Mouse (Mus musculus) kidney, postnatal 36 days (tissue): ENCODE measurements around the gene Rpl26.

Experiments used
- DNase-seq, 2 experiments: peaks; one replicate each; pipeline ENCODE4 v3.0.0; 2021 to 2022; ENCODE audit warnings: mixed read lengths in 2 of 2

The Rpl26 gene

DNA sequence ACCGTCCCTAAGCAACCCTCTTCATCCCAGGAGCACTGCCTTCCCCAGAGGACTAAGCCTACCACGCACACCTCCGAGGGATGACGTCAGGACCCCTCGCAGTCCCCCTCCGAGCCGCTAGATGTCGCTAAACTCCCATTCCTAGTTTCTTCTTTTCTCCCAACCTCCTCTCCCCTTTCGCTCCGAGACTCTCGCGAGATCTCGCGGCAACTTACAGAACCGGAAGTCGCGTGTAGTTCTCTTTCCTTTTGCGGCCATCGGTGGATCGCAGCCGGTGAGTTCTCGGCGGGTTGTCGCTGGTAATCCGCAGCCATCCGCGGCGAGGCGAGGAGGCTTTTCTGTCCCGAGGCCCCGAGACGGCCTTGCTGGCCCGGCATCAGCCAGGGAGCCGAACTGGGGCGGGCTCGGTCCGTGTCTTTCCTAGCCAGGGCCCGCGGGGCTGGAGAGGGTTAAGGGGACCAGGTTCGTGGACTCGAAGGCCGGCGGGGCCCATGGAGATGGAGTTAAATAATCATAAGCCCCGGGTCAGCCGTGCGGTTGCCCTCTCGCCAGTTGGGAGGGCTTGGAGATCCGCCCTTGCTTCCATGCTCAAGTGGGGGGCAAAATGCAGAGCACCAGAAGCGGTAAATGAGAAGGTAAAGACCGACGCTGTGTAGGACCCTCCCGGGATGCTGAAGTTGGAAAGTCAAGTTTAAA is at the start of gene Rpl26:
Gene Rpl26, plus strand, starts transcription at position 233 of the 696 bp plus-strand sequence.
- DNase-seq = peak; percentile 99

DNA sequence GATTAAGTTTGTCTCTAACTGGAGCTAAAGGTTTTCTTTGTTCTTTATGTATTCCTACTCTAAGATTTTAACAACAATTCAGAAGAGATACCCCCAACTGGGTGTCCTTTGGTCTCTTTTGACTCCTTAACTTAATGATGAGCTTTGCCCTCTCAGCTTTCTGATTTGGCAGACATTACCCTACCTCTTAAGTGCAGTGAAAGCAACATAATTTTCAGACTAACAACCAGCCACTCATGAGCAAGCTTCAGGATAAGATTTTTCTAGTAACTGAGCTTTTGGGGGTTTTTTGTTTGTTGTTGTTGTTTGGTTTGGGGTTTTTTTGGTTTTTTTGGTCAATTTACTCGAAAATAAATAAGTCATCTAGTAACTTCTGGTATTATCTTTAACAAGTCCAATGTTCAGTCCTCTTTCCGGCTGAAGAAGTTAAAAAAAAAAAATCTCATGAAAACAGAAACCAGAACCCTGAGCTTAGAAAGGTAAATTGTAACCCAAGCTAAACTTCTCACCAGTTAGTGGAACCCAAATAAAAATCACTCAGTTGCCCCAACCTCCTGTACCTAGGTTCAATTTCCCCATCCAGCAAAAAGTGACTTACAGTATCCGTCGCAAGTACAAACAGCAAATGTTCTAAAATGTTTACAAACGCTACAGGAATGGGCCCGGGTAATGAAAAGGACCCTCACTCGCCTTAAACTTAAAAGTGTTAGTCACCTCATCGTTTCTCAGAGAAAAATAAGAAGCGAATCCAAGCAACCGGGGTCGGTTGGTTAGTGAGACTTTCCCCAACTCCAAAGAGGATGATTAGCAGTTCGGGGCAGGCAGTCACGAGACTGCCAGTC is 49.5 kb upstream of the Rpl26 start:
- peak in 1 of 2 experiments; percentile 57 for DNase-seq

DNA sequence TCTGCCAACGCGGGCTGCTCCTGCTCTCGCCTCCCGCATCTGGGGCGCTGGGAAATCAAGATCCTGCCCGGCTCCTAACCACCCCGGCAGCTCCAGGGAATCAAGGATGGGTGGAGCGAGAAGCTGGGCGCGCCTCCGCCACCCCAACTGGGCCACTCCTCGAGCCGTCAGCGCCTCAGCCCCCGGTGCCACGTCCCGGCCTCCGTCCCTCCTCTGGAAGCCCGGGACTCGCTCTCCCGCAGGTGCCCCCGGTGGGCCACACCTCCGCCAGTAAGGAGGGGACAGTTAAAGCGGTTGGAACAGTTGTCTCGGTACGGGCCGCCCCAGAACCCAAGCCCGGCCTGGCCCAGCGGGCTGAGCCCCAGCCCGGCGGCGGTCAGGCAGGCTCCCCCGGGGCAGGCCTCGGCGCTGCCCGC is 48.9 kb upstream of the Rpl26 start:
- peak; percentile 71 to 76 for DNase-seq

DNA sequence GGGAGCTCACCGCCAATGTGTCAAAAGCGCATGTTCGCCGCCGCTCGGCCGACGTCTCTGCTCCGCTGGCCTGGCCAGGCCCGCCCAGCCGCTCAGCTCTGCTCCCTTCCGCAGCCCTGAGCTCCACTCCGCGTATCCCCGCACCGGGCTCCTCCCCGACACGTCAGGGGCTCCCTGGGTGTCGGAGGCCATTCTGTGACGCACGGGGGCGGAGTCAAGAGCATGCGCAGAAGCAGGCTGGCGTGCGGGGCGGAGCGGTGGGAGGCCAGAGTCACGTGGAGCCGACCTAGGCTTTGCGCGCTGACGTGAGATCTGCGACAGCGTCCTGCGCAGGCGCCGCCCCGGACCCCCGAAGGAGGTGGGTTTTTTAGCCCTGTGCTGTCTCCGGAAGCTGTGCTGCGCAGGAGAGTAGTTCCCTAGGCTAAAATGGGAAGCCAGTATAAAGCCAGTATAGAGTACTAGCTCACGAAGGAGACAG is 48.4 kb upstream of the Rpl26 start:
- DNase-seq = peak; percentile 99

DNA sequence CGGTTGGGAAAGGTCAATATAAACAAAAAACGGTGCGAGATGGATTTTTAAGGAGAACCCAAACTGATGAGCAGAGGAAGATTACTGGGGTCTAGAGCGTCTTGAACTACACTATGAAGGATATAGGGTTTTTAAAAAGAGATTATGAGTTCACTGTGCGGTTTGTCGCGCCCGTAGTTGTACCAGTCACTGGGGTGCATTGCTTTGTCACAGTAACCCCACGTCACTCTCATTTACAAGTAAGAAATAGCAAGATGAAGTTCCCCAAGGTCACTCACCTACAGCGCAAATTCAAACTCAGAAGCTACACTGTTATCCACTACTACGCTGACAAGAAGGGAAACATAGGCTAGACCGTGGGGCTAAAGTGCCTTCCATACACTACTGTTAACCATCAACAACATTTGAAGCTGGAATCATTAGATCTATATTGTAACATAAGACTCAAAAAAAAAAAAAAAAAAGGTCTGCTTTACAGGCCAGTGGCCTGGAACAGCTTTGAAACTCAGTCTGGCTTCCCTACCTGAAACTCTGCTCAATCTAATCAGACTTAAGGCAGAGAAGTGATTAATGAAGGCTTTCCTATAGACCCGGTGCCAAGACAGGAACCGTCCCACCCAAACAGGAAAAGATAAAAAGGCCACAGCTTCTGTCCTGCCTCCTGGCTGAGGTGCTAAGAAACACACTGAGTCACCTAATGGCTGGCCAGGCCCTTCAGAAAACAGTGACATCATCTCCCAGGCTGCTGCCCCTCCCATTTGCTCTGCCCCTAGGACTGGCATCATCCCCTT is 47.6 kb upstream of the Rpl26 start:
- peak; percentile 68 to 83 for DNase-seq

DNA sequence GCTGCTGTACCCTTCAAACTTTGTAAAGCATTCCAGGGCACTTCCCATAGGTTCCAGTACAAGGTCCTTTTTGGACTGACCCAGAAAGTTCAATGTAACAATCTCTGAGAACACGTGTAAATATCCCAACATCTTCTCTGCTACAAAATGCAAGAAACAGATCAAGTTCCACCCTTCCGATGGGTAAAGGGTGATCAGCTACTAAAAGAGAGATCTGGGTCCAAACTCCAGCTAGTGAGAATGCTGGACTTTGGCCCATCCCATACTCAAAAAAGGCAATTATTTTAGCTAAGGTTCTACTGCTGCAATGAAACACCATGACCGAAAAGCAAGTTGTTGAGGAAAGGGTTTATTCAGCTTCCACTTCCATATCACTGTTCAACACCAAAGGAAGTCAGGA is 46.8 kb upstream of the Rpl26 start:
- peak in 1 of 2 experiments; percentile 38 for DNase-seq

DNA sequence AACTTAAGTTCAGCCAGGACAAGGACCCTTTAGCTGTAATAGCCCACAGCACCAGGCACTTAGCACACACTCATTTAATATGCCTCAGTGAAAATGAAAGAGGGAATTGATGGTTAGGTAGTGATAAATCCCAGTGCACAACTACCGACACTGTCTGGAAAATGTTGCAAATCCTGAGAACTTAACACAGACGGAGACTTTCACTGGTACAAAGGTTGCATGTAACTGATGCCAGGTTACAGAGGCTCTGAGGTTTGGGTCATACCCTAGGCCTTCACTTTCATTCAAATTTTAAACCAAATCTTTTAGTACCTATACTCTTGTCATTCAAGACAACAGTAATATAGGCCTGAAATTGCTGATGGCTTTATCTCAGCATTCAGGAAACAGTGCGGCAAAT is 44.1 kb upstream of the Rpl26 start:
- no peak for DNase-seq

DNA sequence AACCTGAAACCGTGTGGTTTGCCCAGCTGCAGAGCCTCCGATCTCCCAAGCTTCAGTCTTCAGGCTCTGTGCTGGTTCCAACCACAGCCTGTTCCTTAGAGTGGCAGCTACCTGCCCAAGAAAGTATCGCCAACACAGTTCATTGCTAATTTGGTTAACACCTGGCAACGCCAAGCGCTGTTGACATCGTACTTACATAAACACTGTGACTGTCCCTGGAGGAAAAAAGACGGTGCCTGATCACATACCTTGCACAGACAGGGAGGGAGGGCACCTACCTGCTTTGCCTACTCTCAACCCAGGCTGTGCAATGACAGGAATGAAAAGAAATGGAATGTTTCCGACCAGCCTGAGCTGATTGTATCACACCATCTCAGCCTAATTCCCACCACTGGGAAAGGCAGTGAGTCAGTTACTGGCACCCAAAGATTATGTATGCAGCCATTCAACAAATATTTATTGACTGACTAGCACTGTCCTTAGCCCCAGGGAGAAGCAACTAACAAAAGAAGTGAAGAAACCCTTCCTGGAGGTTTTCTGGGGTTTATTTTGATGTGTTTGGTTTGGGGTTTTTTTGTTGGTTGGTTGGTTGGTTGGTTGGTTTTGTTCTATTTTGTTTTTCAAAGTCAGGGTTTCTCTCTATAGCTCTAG is 41.3 kb upstream of the Rpl26 start:
- DNase-seq = no peak

DNA sequence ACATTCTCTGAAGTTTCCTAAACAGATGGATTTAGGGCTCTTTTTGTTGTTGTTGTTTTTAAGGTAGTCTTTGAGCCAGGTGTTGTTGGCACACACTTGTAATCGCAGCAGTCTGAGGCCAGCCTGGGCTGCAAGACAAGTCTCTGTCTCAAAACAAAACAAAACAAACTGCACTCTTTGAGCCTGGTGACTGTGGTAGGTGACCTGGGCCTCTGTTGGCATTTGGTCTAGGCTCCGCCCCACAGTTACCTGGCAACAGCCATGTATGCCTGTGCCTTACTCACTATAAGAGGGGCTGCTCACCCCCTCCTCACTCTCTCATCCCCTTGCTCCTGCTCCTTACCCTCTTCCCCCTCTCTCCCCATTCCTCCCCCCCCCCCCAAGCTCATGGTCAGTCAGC is 39.1 kb upstream of the Rpl26 start:
- peak in 1 of 2 experiments; percentile 60 for DNase-seq

DNA sequence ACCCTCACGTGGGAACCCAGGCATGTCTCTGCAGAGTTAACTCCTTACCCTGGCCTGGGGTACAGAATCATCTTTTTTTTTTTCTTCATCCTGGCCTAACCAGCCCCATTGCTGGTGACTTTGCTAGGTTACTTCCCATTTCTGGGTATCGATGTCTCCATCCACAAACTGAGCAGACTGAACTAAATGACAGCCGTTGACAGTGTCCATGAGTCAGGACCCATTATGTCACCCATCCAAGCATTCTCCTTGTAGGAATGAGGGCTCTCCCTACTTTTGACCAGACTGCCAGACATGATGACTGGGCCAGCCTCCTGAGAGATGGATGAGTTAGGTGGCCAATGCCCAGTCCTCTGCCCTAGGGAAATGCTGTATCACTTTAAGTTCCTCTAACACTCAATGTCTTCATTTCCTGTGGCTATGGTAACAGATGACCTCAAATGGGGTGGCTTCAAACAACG is 37.7 kb upstream of the Rpl26 start:
- no peak for DNase-seq

DNA sequence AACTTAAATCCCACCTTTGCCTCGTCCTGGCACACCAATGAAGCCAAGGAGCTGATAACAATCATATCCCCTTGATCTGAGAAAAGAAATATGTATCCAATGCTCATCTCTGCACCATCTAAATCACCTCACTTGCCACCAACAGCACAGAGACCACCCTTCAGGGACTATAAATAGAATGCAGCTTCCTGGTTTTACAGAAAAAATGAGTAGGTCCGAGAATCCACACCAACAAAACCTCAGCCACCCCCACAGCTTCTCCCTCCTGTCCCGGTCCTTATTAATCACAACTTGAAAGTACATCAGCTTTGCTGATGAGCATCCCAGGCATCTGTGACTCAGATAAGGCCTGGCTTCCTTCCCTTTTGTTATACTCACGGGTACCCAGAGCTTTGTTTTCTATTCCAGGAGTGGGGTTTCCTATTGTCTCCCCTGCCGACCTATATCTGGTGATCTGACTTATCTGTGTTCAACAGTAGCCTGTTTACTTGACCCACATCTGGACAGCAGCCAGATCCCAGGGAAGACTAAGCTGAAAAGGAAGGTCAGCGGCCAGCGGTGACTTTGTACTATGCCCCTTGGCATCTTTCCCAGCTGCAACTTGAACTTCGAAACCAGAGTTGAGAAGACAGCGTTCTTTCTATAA is 36.7 kb upstream of the Rpl26 start:
- peak; percentile 98 to 99 for DNase-seq

DNA sequence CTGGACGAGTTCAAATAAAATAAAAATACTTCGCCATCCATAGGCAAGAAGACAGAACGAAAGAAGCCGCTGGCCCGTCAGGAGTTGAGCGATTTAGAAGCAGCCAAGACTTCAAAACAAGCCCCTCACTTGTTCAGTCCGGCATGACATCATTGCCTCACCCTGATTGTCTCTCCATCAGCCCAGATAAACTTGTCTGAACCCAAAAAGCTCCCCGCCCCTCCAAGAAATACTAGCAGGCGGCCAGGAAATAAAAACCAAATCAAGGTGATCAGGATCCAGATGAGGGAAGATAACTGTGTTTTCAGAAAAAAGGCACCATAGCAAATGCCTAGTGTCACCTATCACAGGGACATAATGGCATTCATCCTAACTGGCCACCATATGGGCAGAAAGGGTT is 30.1 kb upstream of the Rpl26 start:
- no peak for DNase-seq

DNA sequence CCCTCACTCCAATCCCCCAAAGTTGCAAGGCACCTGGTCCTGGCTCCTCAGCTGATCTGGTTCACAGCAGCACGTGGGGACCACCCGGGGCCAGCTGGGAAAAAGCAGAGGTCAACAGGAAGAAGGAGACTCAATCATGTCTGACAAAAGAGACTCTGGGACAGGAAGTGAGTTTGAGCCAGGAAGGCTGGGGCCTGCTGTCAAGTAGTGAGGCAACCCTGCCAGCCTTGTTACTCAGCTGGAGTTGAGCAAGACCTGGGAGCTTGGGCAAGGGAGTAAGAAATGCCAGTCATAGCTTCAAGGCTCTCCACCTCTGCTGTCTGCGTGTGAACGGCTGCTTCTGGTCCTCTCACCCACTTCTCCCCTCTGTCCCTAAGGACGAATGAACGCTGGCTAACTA is 29.6 kb upstream of the Rpl26 start, which contains the start of gene Ndel1:
Gene Ndel1, minus strand, starts transcription at position 111 of the 400 bp plus-strand sequence.
- DNase-seq = peak; percentile 69 to 80

DNA sequence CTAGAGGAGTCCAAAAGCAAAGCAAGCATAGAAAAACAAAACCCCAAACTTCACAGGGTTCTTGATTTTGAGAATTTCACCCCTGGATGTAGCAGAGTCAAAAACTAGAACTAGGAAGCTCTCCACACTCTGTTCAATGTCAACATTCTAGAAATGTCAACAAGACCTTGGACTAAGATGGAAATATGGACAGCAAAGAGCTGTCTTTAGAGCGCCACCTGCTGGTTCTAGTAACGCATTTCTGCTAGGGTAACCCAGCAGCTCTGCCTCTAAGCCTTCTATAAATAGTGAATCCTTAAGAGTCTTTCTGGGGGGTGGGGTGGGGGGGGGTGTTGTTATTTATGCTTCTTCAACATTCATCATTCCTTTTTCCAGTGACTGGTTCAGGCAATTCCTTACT is 26.5 kb upstream of the Rpl26 start:
- peak; percentile 76 to 86 for DNase-seq

DNA sequence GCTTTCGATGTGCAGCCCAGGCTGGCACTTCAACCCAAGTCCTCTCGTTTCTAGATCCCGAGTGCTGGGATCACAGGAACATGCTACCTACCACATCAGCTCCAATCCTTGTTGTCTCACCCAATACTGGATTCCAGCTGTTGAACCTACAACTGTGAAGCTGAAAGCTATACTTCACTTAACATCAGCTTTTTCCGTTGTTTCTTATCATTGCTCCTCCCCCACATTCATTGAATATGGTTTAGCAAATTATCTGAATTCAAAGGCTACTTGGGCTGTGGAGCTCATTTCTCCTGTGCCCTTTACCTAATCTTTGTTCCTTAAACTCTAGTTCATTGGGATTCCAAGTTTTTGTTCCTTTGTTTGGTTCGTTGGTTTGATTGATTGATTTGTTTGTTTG is 22.6 kb upstream of the Rpl26 start:
- DNase-seq = no peak

DNA sequence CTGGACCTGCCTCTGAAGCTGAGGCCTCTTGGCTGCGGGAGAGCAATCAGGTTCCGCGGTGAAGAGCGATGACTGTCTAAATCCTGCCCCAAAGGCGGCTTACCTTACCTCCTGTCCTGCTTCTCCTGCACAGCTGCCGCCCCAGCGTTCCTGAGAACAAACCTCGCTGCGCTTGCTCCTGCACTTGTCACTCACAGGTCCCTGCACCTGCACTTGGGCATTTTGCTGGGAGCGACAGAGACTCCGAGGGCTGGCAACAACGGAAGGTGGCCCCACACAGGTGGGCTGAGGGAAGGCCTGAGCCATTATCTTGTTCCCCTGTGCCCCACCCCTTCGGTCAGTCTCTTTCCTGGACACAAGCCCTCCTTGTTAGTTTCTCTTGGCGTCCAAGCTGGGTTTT is 19.3 kb upstream of the Rpl26 start:
- DNase-seq = no peak

DNA sequence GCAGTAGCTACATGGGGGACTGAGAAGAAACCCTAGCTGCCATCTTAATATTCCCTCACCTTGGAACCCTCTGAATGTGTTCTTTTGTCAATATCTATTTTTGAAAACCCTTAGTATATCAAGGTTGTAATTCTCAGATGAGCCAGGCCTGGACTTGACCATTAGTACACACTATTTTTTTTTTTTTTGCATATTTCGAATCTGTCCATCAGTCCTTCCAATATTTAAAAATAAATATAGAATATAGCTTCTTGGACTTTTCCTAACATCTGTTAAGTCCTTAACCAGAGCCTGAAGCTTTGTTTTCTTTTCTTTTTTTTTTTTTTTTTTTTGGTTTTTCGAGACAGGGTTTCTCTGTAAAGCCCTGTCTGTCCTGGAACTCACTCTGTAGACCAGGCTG is 17.5 kb upstream of the Rpl26 start:
- no peak for DNase-seq

DNA sequence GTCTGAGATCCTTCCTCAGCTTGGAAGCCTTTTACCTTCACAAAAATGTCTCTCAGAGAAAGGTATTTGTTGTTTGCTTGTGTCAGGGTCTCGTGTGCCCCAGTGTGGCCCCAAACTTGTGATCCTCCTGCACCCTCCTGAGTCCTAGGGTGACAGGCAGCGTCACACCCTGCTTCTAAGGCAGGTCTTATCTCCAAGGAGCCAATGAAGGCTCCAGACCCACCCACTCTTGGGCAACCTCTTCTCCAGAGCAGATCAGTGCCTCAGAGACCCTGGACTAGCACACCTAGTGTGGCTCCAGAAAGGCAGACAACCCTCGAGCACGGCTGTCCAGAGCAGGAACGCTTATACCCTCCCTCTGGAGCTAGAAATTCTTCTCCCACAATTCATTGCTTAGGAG is 17.0 kb upstream of the Rpl26 start:
- no peak for DNase-seq

DNA sequence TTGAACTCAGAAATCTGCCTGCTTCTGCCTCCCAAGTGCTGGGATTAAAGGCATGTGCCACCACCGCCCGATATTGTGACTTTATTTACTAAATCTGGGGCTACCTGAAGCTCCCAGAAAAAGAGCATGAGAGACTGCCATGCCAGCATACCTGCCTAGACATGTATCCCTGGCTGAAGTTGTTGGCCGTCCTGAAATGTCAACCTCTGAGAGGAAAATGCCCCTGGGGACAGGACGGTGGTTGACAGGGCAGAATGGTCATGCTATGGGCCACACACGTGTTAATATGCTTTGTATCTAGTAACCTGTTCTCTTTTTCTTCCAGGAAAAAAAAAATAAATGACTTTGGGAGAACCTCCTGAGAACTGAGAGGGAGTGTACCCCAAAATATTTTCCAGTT is 15.3 kb upstream of the Rpl26 start:
- no peak for DNase-seq

DNA sequence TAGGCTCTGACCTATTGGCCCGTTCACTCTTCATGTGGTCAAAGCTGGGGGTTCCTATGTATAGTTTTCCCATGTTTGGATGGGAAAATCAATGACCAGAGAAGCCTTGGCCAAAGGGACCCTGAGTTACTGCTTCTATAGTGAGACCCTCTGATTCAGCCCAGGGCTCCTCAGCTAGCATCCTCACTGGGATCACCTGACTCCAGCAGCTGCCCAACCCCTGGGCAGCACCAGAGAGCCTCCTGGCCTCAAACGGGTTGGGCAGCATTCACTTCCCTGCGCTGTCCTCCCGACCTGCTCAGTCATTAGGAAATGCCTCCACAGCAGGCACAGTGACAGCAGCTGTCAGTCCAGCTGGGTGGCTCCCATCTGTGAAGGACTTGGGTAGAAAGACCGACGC is 13.1 kb upstream of the Rpl26 start, which contains the start of gene Rnf222:
Gene Rnf222, plus strand, starts transcription at position 301 of the 400 bp plus-strand sequence.
- no peak for DNase-seq

DNA sequence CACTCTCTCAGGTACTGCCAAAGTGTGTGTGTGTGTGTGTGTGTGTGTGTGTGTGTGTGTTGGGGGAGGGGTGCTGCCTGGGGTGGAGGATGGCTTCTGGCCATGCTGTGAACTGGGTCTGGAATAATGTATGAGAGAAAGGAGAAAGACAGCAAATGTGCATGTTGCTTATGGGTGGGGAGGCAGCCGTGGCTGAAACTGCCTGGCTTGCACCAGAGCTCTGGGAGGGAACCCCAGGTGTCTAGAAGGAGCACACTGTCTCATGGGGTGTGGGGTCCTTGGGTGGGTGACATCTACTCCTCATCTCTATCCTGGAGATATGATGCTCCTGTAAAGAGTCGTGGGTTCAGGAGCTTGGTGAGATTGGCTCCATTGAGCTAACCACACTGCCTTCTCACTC is 12.7 kb upstream of the Rpl26 start:
- DNase-seq = no peak

DNA sequence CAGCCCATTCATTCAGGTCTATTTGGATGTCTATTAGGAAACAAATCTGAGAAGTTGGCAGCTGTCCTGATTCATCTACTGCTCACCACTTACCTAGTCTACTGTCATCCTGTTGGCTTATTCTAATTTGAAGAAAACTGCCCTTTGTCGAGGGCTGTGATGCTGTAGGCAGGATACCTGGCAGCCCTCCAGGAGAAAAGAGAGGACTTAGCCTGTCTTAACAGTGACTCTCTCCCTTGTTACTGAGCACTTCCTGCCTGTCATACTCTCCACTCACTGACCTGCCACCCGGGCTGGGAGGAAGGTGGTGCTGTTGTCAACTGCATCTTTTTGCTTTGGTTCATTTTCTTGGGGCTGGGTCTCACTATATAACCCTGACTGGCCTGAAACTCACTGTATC is 10.8 kb upstream of the Rpl26 start:
- peak; percentile 30 to 36 for DNase-seq
